Mouse (Mus musculus) granulocyte monocyte progenitor cell, adult 5-6 weeks (primary cell): Measurements from ENCODE around the gene Nabp1. TPM values are rescaled to one million over a fixed set of nuclear protein-coding genes. Genes with fewer than 3 reads are reported as not detected.
"Not testable (repeated sequence)": the region's sequence is repeated elsewhere in the genome, so short reads cannot be mapped to it uniquely, and the experiment has no call there.

Experiments used
- ATAC-seq: replicated peaks from 2 replicates; pipeline ENCODE4 v1.8.0; 2016; ENCODE audit warnings: mild to moderate bottlenecking, moderate TSS enrichment, inconsistent platforms; ENCODE audit not compliant: poor library complexity, severe bottlenecking
- total RNA-seq, 2 experiments: library from RNA; stranded (forward) in 1 of 2; stranded (reverse) in 1 of 2; fragments of 200-712, 200-1000 nt in 1 of 2; fragments of >200 nt in 1 of 2; fragmentation: Nextera tagmentation in 1 of 2; gene quantifications; 2 replicates each; pipeline ENCODE4 v1.2.3; 2014 to 2017

The Nabp1 gene
- total RNA-seq, 2 experiments from 2014 or later, result 7.0 to 14.7 TPM

DNA sequence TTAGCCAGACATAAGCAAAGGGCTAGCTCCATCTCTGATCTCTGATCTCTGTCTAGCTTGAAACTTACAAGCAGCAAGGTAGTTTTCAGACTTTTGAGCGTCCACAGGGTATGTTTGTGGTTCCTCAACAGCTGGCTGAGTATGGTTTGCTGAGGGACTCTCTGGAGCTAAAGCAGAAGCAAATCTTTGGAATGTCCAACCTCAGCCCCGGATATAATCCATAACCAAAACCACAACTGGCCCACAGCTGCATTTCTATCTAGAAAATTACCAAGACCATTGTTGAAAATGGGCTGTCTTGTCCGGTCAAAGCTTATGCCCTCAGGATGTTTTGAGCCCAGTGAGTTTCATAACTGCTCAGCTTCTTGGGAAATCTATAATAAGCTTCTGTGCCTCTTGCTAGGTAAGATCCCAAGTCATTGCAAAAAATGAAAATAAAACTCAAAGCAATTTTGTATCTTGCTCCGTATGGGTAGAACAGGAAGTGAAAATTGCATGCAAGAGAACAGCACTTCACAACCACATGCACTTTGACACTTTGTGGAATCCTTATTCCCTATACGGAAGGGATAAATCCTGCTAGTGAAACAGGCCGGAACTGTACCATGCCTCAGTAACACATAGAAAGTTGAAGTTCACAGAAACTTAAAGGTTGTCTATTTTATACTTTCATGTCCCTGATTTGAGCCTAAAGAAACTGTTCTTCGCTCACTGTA is 15.5 kb upstream of the Nabp1 start:
- peak; percentile 82 for ATAC-seq

GRCm38 (mm10) chr1:51486291-51486690 is 8.1 kb upstream of the Nabp1 start:
- no peak; the same call in 1 of the 2 replicates for ATAC-seq

DNA sequence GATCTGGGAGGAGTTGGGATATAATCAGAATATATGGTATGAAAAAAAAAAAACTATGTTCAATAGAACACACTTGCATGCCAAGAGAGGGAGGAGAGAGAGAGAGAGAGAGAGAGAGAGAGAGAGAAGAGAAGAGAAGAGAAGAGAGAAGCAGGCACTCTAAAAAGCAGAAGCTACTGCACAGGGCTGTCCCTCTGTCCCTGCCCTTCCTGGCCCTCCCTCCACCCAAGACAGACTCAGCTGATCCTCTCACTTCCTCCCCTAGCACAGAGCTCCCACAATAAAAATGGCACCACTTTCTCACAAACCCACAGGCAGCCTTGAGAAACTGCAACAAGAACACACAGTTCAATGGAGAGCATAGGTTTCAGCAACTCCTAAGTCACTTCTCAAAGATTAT is 2.2 kb upstream of the Nabp1 start:
- peak; percentile 63 for ATAC-seq

DNA sequence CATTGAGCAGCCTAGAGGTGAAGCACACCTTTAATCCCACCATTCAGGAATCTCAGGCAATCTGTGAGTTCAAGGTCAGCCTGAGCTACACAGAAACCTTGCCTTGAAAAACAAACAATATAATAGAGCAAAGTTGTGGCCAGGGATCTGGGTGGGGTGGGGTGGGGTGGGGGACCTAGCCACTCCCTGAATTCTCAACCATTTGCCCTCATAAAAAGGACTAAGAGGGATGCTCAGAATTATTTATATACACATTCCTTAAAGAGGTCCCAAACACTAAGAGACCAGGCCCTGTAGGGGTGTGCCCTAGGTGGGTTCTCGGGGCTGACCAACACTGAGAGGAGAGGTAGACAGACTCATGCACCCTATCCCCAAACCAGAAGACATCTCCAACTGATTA is 1.5 kb upstream of the Nabp1 start:
- no peak for ATAC-seq

DNA sequence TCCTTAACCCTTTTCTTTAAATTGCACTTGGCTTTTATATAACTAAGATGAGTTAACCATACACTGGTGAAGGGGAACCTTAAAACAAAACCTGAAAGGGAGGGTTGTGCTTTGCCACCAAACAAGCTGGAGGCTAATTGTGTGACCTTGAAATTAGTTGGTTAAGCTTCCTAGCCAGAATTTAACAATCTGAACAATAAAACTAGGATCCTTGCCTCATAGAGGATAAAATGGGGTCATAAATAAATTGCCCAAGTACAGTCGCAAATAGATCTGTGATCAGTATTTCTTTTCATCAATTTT is 753 bp upstream of the Nabp1 start:
- no peak for ATAC-seq

DNA sequence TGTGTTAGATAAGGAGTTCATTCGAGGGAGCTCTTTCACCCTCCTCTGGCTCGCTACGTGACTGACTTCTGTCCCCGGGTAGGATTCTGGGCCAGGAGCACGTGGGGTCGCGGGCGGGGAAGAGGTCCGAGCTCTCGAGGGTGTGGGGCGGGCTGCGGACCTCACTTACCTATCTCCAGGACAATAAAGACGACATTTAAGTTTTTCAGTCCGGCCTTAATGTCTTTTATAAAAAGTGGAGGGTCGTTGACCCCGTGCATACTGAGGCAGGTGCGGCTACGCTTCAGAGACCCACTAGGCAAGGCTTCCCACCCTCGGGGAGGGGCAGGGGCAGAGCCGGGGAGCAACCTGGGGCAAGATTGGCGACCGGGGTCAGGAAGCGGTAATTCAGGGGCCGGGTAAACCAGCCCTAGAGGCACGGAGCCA is 556 bp downstream of the Nabp1 start:
- ATAC-seq, result peak; percentile 15

- ATAC-seq, result peak; percentile 38
These were observed 1.8 kb downstream of the Nabp1 start for GRCm38 (mm10) chr1:51476405-51476804.

- ATAC-seq, result no peak
These were observed 10.1 kb downstream of the Nabp1 start for GRCm38 (mm10) chr1:51468077-51468476.

DNA sequence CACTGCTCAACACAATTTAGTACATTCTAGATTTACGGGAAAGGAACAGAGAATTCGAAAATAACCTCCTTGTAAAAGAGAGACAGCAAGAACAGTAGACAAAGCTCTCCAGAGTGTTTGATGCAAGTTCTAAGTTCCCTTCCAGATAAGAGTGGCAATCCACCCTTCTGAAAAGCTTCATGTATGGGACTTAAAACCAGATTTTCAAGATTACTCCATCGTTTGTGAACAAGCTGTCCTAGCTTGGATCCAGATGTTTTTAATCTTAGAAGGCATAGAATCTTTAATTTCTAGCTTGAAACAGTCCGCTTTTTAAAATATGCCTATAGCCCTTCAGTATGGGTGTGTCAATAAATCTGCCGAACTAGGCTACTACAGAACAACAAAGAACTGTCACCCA is 11.0 kb downstream of the Nabp1 start:
- ATAC-seq, result no peak

DNA sequence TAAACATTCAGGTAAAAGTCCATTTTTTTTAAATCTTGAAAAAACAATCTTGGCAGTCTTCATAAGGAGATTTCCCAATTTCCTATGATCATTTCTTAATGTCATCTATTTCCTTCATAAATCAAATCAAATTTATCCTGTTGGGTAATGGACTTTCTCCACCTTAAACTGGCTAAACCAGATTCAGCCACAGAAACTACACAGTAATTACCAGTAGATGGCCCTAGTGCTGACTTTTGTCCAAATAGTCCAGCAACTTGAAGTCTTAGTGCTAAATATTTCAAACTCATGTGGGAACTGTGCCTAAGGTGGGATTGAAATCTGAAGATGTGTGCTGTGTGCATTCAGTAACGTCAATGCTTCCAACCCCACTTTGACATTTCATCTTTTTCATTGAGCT is 11.8 kb downstream of the Nabp1 start:
- peak; percentile 87 for ATAC-seq

- ATAC-seq, result no peak
These were observed 12.9 kb downstream of the Nabp1 start for GRCm38 (mm10) chr1:51465285-51465684.

DNA sequence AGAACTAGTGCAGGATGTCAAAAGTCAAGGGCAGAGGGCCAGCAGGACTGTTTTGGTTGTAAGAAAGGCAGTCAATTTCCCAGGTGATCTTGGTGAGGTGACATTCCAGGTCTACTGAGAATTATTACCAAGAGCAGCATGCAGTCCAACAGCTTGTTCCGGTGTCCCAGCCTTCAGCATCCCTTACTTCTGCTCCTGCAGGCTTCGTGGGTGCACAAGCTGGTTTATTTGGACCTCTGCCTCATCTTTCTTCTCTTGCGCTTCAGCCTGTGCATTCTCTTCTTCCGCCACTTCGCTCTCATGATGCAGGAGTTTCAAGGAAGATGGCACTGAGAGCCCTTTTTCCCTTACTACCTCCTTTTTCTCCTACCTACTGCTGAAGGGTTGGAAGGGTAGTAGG is 15.2 kb downstream of the Nabp1 start:
- ATAC-seq, result no peak

- peak; percentile 91 for ATAC-seq
These were observed 19.3 kb downstream of the Nabp1 start for GRCm38 (mm10) chr1:51458731-51459450.

DNA sequence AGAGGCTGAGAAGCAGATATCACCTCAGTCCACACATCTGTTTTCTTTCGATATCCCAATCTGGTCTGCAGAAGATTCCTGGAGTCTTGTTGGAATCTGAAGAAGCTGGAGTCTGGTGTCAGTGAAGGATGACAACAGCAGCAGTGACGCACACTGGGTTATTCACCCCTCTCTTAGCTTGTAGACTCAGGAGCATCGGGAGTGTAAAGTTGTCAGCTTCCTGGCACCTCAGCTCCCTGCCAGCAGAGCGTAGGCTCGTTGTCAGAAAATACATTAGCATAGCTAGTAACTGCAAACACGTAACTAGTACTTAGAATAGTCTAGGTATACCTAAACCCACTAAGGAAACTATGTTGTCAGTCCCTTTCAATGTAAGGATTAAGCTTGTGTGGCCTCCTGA is 20.1 kb downstream of the Nabp1 start:
- ATAC-seq, result no peak

DNA sequence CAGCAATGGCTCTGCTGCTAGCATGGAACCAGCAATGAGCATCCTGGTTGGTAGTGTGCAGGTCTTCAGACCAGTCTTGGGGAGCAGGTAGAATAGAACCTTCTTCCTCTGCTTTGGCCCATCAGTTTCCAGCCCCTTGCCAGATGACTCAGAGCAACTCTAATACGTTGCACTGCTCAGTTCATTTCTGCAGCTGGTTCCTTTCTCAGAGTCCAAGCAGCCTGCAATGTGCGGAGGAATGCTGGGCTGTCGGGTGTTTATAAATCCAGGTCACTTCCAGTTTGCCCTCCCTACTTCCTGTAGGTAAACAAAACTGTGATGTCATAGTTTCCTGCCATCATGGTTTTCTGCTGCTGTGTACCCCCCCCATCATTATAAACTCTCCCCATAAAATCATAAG is 21.0 kb downstream of the Nabp1 start:
- ATAC-seq, result no peak

DNA sequence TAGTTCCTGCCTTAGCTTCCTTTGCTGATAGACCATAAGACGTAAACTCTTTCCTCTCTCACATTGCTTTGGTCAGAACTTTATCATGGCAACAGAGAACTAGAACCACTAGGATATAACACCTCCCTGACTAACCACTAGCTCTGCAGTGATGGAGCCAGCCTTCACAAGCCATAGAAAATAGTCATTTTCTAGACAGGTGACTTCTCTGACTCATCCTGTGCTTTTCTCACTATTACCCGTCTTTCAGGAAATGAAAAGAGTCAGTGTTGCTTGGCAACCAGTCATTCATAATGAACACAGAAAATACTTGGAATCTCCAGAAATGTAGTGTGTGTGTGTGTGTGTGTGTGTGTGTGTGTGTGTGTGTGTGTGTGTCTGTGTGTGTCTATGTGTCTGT is 29.4 kb downstream of the Nabp1 start:
- ATAC-seq, result no peak

DNA sequence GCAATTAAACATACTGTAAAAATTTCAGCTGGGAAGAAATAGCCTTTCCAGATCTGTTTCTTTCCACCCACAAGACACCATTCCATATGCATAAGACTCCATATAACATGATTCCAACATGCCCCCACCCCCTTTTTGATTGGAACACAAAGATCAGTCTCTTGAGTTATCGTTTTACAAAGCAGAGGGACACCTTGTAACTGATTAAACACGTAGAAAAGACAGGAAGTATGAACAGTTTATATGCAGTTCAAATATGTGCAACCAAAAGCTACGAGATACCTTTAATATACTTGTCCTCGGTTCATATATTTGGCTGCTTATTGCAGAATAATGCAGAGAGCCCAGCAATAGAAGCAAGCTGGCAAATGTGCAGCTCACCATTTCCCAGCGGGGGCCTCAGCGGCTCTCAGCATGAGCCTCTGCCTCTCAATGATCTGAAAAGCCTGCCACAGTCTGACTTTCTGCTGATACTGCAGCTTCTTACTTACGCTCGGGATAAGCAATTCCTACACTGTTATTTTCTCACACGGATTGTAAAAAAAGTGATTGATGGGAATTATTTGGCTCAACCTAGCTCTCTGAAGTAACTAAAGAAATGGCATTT is 32.3 kb downstream of the Nabp1 start:
- no peak for ATAC-seq

- no peak for ATAC-seq
These were observed 32.9 kb downstream of the Nabp1 start for GRCm38 (mm10) chr1:51445161-51445853.

DNA sequence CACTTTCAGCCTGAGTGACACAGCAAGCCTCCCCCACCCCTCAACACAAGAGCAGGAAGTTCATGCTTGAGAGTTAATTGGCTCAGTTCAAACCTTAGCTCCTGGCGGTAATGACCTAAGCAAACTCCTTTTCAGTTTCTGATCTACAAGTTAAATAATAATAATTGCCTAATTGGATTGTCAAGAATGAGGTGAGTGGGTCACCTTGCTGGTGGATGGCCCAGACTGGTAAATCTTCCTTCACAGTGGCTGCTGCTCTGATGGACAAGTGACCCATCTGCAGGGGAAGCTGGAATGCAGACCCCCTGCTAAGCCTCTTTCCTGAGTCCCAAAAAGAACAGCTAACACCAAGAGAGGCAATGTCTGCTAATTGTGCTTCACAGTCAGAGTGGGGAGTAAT is 48.5 kb downstream of the Nabp1 start:
- ATAC-seq, result no peak

DNA sequence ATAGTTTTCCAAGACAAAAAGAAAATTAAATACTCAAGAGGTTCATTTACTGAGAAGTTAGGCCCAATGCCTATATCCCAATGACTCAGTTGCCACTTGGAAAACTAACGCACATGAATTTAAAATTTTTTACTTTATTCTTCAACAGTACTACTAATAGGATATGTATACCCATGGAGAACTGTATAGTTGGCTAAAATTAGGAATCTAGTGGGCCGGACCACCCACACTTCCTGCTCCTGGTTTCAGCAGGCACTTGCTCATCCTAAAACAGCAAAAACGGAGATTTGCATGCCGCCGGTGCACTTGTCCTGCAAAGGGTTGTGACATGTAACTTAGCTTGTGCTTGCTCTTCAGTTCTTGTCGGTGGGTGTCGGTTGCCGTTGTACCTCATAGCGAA is 51.9 kb downstream of the Nabp1 start:
- ATAC-seq, result no peak

DNA sequence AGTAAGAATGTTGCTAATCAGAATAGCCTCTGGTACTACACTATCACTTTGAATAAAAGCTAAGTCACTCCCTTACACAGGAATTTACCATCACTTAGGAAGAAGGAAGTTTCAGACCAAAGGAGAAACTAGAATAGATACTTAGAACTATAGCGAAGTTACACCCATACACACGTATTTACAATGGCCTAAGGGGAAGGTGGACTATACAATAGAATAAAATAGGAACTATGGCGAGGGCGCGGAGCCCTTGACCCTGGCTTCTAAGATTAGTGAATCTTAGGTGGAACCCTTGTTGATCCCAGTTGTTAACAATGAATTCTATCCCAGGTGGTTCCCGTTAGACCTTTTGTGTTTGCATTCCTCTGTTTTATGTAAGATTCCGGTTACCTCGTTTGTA is 57.2 kb downstream of the Nabp1 start:
- not testable (repeated sequence) for ATAC-seq
